Mouse (Mus musculus) kidney, adult 11 months (tissue): ENCODE data around the gene 1110008P14Rik.

Source experiments
- DNase-seq: peaks from one replicate; pipeline ENCODE4 v3.0.0; 2022

1110008P14Rik gene

DNA sequence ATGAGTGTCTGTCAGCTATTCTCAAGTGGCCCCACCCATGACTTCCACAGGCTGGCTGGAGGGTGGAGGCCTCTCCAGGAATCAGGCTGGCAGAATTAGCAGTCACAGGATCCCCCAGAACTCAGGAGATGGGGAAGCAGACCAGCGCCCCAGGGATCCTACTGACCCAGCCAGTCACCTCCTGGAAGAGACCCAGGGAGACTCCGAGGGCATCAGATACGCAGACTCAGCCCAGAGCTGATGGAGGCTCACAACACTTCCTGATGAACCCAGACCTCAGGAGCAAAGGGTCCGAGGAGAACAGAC, 40.2 kb downstream of the 1110008P14Rik start:
- no peak for DNase-seq

GRCm38 (mm10) chr2:32340836-32341633, 40.7 kb downstream of the 1110008P14Rik start:
- no peak for DNase-seq

GRCm38 (mm10) chr2:32339912-32340642, 41.7 kb downstream of the 1110008P14Rik start:
- DNase-seq, result no peak

DNA sequence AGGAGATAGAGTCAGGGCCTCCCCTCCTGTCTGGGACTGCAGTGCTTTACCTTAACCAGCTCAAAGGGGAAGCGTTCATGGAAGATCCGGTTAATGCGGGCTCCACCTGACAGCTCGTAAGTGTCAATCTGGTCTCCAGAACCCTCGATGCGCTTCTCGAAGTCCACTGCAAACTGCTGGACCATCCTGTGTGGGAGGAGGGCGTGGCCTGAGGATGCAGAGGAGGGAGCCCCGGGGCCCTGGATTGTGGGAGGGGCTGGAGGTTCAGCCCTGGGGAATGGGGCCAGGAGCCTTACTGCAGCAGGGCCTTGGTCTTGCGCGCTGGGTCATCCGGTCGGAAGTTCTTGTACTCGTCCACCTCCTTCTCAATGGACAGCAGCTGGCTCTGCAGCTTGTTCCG, 45.9 kb downstream of the 1110008P14Rik start:
- DNase-seq, result no peak

- no peak for DNase-seq
Measured at GRCm38 (mm10) chr2:32332159-32332558, 49.6 kb downstream of the 1110008P14Rik start.

DNA sequence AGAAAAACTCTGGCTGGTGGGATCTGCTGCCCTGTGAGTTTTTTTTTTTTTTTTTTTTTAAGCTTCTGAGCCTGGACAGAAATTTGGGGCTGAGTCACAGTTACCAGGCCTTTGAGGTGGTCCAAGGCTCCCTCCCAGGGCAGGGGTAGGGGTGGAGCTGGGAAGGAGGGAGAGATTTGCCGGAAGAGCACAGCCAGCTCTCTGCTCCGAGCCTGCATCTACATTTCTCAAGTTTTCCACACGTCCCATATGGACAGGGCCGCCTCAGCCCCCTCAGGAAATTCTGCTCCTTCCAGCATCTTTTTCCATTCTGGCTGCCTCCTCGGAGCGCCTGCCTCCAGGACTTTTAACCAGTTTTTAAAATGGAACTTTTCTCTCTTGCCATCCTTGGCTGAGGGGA, 52.2 kb downstream of the 1110008P14Rik start:
- DNase-seq, result no peak

- DNase-seq, result no peak
Measured at GRCm38 (mm10) chr2:32328911-32329460, 52.8 kb downstream of the 1110008P14Rik start.

- DNase-seq, result no peak
Measured at GRCm38 (mm10) chr2:32327200-32327599, 54.5 kb downstream of the 1110008P14Rik start.
